ENCODE assay signal across 8 mouse cellular contexts in genomic region chr13:33004414-33005105, GRCm38 (mm10). TPM values are rescaled to one million over a fixed set of nuclear protein-coding genes. Genes with fewer than 3 reads are reported as not detected.
DNase-seq lines count a peak whose midpoint lies in the region; ATAC-seq and TF ChIP-seq lines count a peak whose summit lies in the region.

No protein-coding gene starts in this region.

- TF ChIP-seq POLR2A in brain, embryonic 14.5 days (IDR thresholded peaks at IDR 0.05; ENCODE audit: borderline replicate concordance, extremely low read depth, insufficient read depth, insufficient read length, poor library complexity, severe bottlenecking) = no peak

- peak overlapping the region; percentile 28 for H3K4me3 ChIP-seq in C2C12 (ENCODE audit: insufficient read depth, poor library complexity, severe bottlenecking)
- H3K4me3 ChIP-seq in heart, embryonic 13.5 days = peak overlapping the region; percentile 49
- H3K4me3 ChIP-seq in liver, embryonic 12.5 days = peak overlapping the region; percentile 62
- peak overlapping the region; percentile 40 for H3K4me3 ChIP-seq in stomach, embryonic 15.5 days (replicated peaks)

- no peaks in the 10 kb centered on the region for H3K36me3 ChIP-seq in C2C12 (ENCODE audit: control insufficient read depth, insufficient read depth)
- H3K36me3 ChIP-seq in heart, embryonic 13.5 days = peaks cover 16% of the 10 kb centered on the region
- no peaks in the 10 kb centered on the region for H3K36me3 ChIP-seq in liver, embryonic 12.5 days
- no peaks in the 10 kb centered on the region for H3K36me3 ChIP-seq in stomach, embryonic 15.5 days

- no peaks in the 10 kb centered on the region for H3K27me3 ChIP-seq in C2C12 (ENCODE audit: control insufficient read depth, insufficient read depth, insufficient read length)
- H3K27me3 ChIP-seq in heart, embryonic 13.5 days (replicated peaks) = no peaks in the 10 kb centered on the region
- H3K27me3 ChIP-seq in liver, embryonic 12.5 days (replicated peaks) = no peaks in the 10 kb centered on the region
- H3K27me3 ChIP-seq in stomach, embryonic 15.5 days (replicated peaks) = no peaks in the 10 kb centered on the region

- H3K4me2 ChIP-seq in heart, embryonic 13.5 days = peak overlapping the region; percentile 76
- H3K4me2 ChIP-seq in liver, embryonic 12.5 days = peak overlapping the region; percentile 79
- H3K4me2 ChIP-seq in stomach, embryonic 15.5 days = peak overlapping the region; percentile 56

- peak; percentile 86 for ATAC-seq in erythroid progenitor cell, adult 5-6 weeks (replicated peaks; ENCODE audit: low FRiP score, poor library complexity, severe bottlenecking)
- ATAC-seq in heart, embryonic 13.5 days (ENCODE audit: extremely low read depth, insufficient number of reproducible peaks, low FRiP score, low TSS enrichment) = peak; percentile 78
- ATAC-seq in liver, embryonic 12.5 days = peak; percentile 94
- ATAC-seq in stomach, embryonic 15.5 days (ENCODE audit: insufficient read depth, low FRiP score, low read depth) = peak; percentile 93

- H3K9ac ChIP-seq in heart, embryonic 13.5 days = peak overlapping the region; percentile 83
- peak overlapping the region; percentile 83 for H3K9ac ChIP-seq in liver, embryonic 12.5 days
- H3K9ac ChIP-seq in stomach, embryonic 15.5 days = 0 out of 2 replicates have a peak overlapping the region, but pooled peaks have one; percentile 16

- peak; percentile 77 for TF ChIP-seq CTCF in C2C12 (IDR thresholded peaks at IDR 0.05; ENCODE audit: control insufficient read depth, insufficient read depth, insufficient read length)
- TF ChIP-seq CTCF in brain, embryonic 14.5 days (IDR thresholded peaks at IDR 0.05; ENCODE audit: borderline replicate concordance, extremely low read depth, insufficient read depth, insufficient read length) = peak; percentile 54

- H3K79me3 ChIP-seq in C2C12 (ENCODE audit: low read depth) = no peaks in the 10 kb centered on the region

- peak overlapping the region; percentile 58 for H3ac ChIP-seq in C2C12 (ENCODE audit: control insufficient read depth, insufficient read length, low read depth)

- WGBS in heart, embryonic 13.5 days = 13% methylated on average over 12 of the region's 12 CpGs
- 8% methylated on average over 12 of the region's 12 CpGs for WGBS in liver, embryonic 12.5 days (ENCODE audit: insufficient replicate concordance)
- WGBS in stomach, embryonic 15.5 days = 10% methylated on average over 12 of the region's 12 CpGs

- no peaks in the 10 kb centered on the region for H3K9me3 ChIP-seq in heart, embryonic 13.5 days
- no peaks in the 10 kb centered on the region for H3K9me3 ChIP-seq in liver, embryonic 12.5 days (replicated peaks)
- no peaks in the 10 kb centered on the region for H3K9me3 ChIP-seq in stomach, embryonic 15.5 days

- H3K79me2 ChIP-seq in C2C12 (ENCODE audit: control insufficient read depth, insufficient read depth) = no peaks in the 10 kb centered on the region

- H3K27ac ChIP-seq in heart, embryonic 13.5 days (replicated peaks) = peak overlapping the region; percentile 92
- peak overlapping the region; percentile 90 for H3K27ac ChIP-seq in liver, embryonic 12.5 days
- peak overlapping the region; percentile 87 for H3K27ac ChIP-seq in stomach, embryonic 15.5 days

- peaks cover 26% of the 10 kb centered on the region for H3K4me1 ChIP-seq in heart, embryonic 13.5 days
- peaks cover 33% of the 10 kb centered on the region for H3K4me1 ChIP-seq in liver, embryonic 12.5 days
- H3K4me1 ChIP-seq in stomach, embryonic 15.5 days = peaks cover 6% of the 10 kb centered on the region

- DNase-seq in brain, embryonic 14.5 days (ENCODE audit: low read depth) = peak; percentile 70
- peak; percentile 92 for DNase-seq in kidney, postnatal 10 days
- DNase-seq in natural killer cell, adult 2 months (ENCODE audit: low spot score in 2 of 2) = peak; percentile 75 to 80

TF ChIP-seq in C2C12, 6 proteins besides CTCF, POLR2A, EP300 and RAD21:
- no peak for TF ChIP-seq CEBPB (IDR thresholded peaks at IDR 0.05; ENCODE audit: low read depth)
- TF ChIP-seq MYOD1 (IDR thresholded peaks at IDR 0.05; ENCODE audit: control insufficient read depth, insufficient read length, low read depth) = no peak
- no peak for TF ChIP-seq USF1 (IDR thresholded peaks at IDR 0.05; ENCODE audit: low read depth)
- no peak for TF ChIP-seq MYOG (IDR thresholded peaks at IDR 0.05; ENCODE audit: control insufficient read depth, extremely low read depth, insufficient read length)
- TF ChIP-seq FOSL1 (IDR thresholded peaks at IDR 0.05; ENCODE audit: insufficient read depth, low read length, poor library complexity, severe bottlenecking) = no peak
- no peak for TF ChIP-seq MAX (IDR thresholded peaks at IDR 0.05)

RNA-seq across cellular contexts. Expression of gene Serpinb9, which starts 1.5 kb away (rescaled TPM):
- polyA plus RNA-seq in C2C12 (2012; fragmentation: generic; extraction: Trizol) = 4.0 TPM
- polyA plus RNA-seq in brain, embryonic 14.5 days (2012; rRNA removed) = 0.62 and 0.89 TPM in 2 replicates
- total RNA-seq in erythroid progenitor cell, adult 5-6 weeks (2015; ENCODE audit: low replicate concordance) = 13.3 and 17.6 TPM in 2 replicates
- 8.0 and 15.6 TPM in 2 replicates for total RNA-seq in erythroid progenitor cell, adult 5-6 weeks (2017; ENCODE audit: low replicate concordance)
- polyA plus RNA-seq in heart, embryonic 13.5 days (2015; fragmentation: Nextera tagmentation; extraction: Ambion mirVana) = 7.8 and 8.2 TPM in 2 replicates
- polyA plus RNA-seq in liver, embryonic 12.5 days (2016; fragmentation: Nextera tagmentation; extraction: Ambion mirVana) = 2.1 and 2.4 TPM in 2 replicates
- 9.4 and 10.2 TPM in 2 replicates for polyA plus RNA-seq in stomach, embryonic 15.5 days (2015; fragmentation: Nextera tagmentation; extraction: Ambion mirVana)

RNA-seq across cellular contexts. Expression of gene Serpinb9b, which starts 22.7 kb away (rescaled TPM):
- polyA plus RNA-seq in C2C12 (2012; fragmentation: generic; extraction: Trizol) = 1.1 TPM
- polyA plus RNA-seq in brain, embryonic 14.5 days (2012; rRNA removed) = 0.14 and 0.15 TPM in 2 replicates
- not detected in 2 replicates for total RNA-seq in erythroid progenitor cell, adult 5-6 weeks (2015; ENCODE audit: low replicate concordance)
- not detected in 2 replicates for total RNA-seq in erythroid progenitor cell, adult 5-6 weeks (2017; ENCODE audit: low replicate concordance)
- polyA plus RNA-seq in heart, embryonic 13.5 days (2015; fragmentation: Nextera tagmentation; extraction: Ambion mirVana) = 0.65 and 0.78 TPM in 2 replicates
- polyA plus RNA-seq in liver, embryonic 12.5 days (2016; fragmentation: Nextera tagmentation; extraction: Ambion mirVana) = not detected in 2 replicates
- 0.13 TPM in 1 of 2 replicates, not detected in the other for polyA plus RNA-seq in stomach, embryonic 15.5 days (2015; fragmentation: Nextera tagmentation; extraction: Ambion mirVana)

RNA-seq across cellular contexts. Expression of gene Serpinb6b, which starts 39.6 kb away (rescaled TPM):
- 1.0 TPM for polyA plus RNA-seq in C2C12 (2012; fragmentation: generic; extraction: Trizol)
- polyA plus RNA-seq in brain, embryonic 14.5 days (2012; rRNA removed) = 0.95 and 1.4 TPM in 2 replicates
- 14.4 and 18.9 TPM in 2 replicates for total RNA-seq in erythroid progenitor cell, adult 5-6 weeks (2015; ENCODE audit: low replicate concordance)
- total RNA-seq in erythroid progenitor cell, adult 5-6 weeks (2017; ENCODE audit: low replicate concordance) = 16.6 and 20.0 TPM in 2 replicates
- polyA plus RNA-seq in heart, embryonic 13.5 days (2015; fragmentation: Nextera tagmentation; extraction: Ambion mirVana) = 18.0 and 22.7 TPM in 2 replicates
- polyA plus RNA-seq in liver, embryonic 12.5 days (2016; fragmentation: Nextera tagmentation; extraction: Ambion mirVana) = 4.2 and 5.2 TPM in 2 replicates
- polyA plus RNA-seq in stomach, embryonic 15.5 days (2015; fragmentation: Nextera tagmentation; extraction: Ambion mirVana) = 4.7 and 5.7 TPM in 2 replicates

Comparison
In these comparisons a context has a peak if more than half of its experiments do, and no peak if none do; other contexts are left out.
1. Peak in every context shown above with its lines: DNase-seq, ATAC-seq, H3K4me3 ChIP-seq and H3K27ac ChIP-seq.
2. H3K9ac ChIP-seq: peak in every context shown above with its lines; median percentile 83 in heart, embryonic 13.5 days; 83 in liver, embryonic 12.5 days; 16 in stomach, embryonic 15.5 days.